Mouse (Mus musculus): ENCODE results near the gene Skap2. TPM values are rescaled to one million over a fixed set of nuclear protein-coding genes. Genes with fewer than 3 reads are reported as not detected.

Skap2 gene
- polyA plus RNA-seq, 1 experiment from 2014 or later = 15.3 TPM

GRCm38 (mm10) chr6:51810906-51811305, 201.4 kb downstream of the Skap2 start:
- H3K4me3 ChIP-seq (ENCODE audit: low read depth, low read length) = no peak overlapping the region
- no peaks in the 10 kb centered on the region for H3K9me3 ChIP-seq (ENCODE audit: control insufficient read depth, low read length)
- H3K9ac ChIP-seq (ENCODE audit: low read length) = no peak overlapping the region
- DNase-seq (ENCODE audit: low spot score) (no peak), ATAC-seq (ENCODE audit: insufficient number of reproducible peaks, low FRiP score, low TSS enrichment, low read depth) (no peak)
- no peak overlapping the region for H3K4me2 ChIP-seq (ENCODE audit: low read depth, severe bottlenecking)
- peaks cover 17% of the 10 kb centered on the region for H3K4me1 ChIP-seq (ENCODE audit: control insufficient read depth, insufficient read depth, low read length)
- H3K27me3 ChIP-seq (ENCODE audit: control insufficient read depth, insufficient read depth, low read length) = no peaks in the 10 kb centered on the region
- H3K36me3 ChIP-seq (ENCODE audit: control insufficient read depth, insufficient read depth, low read length) = no peaks in the 10 kb centered on the region
- 95% methylated on average over 4 of the region's 4 CpGs for WGBS
- no peak overlapping the region for H3K27ac ChIP-seq (replicated peaks; ENCODE audit: low read depth, low read length)

DNA sequence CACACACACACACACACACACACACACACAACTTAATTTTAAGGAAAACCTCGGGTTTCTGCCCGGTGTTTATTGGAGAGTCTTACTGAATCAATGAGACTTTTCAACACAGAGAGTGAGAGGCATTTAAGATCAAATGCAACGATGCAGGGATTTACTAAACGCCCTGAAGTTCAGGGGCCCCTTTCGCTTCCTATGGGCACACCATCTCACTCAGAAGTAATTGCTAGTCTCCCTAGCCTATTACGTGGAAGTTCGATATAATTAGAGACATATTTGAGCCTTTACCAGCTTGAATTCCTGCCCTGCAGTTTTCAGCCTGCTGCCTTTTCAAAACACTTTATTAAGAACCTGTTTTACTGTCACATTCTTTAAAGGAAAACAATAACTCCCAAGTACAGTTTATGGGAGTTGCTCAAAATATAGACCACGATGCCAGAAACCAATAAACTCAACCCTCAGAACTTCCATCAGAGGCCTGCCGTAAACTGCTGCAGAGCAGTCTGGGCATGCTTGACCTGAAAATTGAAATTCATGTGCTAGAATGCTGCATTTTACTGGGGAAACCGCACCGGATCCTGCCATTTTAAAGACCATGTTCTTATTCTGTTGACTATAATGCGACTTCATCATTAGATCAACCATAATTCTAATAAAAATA, 203.1 kb downstream of the Skap2 start:
- ATAC-seq (ENCODE audit: insufficient number of reproducible peaks, low FRiP score, low TSS enrichment, low read depth) (no peak), DNase-seq (ENCODE audit: low spot score) (peak; percentile 45)
- 24% methylated on average over 12 of the region's 12 CpGs for WGBS
- no peaks in the 10 kb centered on the region for H3K36me3 ChIP-seq (ENCODE audit: control insufficient read depth, insufficient read depth, low read length)
- H3K9ac ChIP-seq (ENCODE audit: low read length) = no peak overlapping the region
- H3K4me3 ChIP-seq (ENCODE audit: low read depth, low read length) = no peak overlapping the region
- peak overlapping the region; percentile 62; the same call in 1 of the 2 replicates for H3K27ac ChIP-seq (replicated peaks; ENCODE audit: low read depth, low read length)
- no peaks in the 10 kb centered on the region for H3K27me3 ChIP-seq (ENCODE audit: control insufficient read depth, insufficient read depth, low read length)
- H3K4me2 ChIP-seq (ENCODE audit: low read depth, severe bottlenecking) = no peak overlapping the region
- no peaks in the 10 kb centered on the region for H3K9me3 ChIP-seq (ENCODE audit: control insufficient read depth, low read length)
- H3K4me1 ChIP-seq (ENCODE audit: control insufficient read depth, insufficient read depth, low read length) = peaks cover 19% of the 10 kb centered on the region

DNA sequence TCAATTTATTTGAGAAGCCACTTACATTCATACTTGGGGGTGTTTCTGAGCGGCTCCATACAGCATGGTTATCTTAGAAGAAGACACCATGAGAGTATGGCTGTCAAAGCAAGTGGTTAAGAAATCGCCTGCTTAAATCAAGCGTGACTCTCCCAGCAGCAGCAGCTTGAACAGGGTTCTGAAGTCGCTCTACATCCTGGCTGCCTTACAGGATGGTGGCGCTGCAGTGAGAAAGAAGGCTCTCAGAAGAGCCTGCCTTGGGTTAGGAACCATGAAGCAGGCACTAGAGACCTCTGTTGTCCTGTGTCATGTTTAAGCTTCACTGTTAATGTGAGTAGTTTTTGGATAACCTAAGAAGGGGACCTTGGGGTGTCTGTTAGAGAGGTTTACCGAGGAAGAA, 204.3 kb downstream of the Skap2 start:
- H3K9me3 ChIP-seq (ENCODE audit: control insufficient read depth, low read length) = no peaks in the 10 kb centered on the region
- no peaks in the 10 kb centered on the region for H3K27me3 ChIP-seq (ENCODE audit: control insufficient read depth, insufficient read depth, low read length)
- no peak overlapping the region for H3K4me3 ChIP-seq (ENCODE audit: low read depth, low read length)
- DNase-seq (ENCODE audit: low spot score) (no peak), ATAC-seq (ENCODE audit: insufficient number of reproducible peaks, low FRiP score, low TSS enrichment, low read depth) (no peak)
- no peak overlapping the region for H3K9ac ChIP-seq (ENCODE audit: low read length)
- WGBS = 69% methylated on average over 6 of the region's 6 CpGs
- H3K27ac ChIP-seq (replicated peaks; ENCODE audit: low read depth, low read length) = 0 out of 2 replicates have a peak overlapping the region, but pooled peaks have one; percentile 47
- H3K36me3 ChIP-seq (ENCODE audit: control insufficient read depth, insufficient read depth, low read length) = no peaks in the 10 kb centered on the region
- H3K4me2 ChIP-seq (ENCODE audit: low read depth, severe bottlenecking) = no peak overlapping the region
- peaks cover 19% of the 10 kb centered on the region for H3K4me1 ChIP-seq (ENCODE audit: control insufficient read depth, insufficient read depth, low read length)

Other genes with a start within 250 kb of the Skap2 start
- gene Hoxa1, start 145.8 kb upstream of the Skap2 start, polyA plus RNA-seq (2014; fragmentation: Nextera tagmentation; extraction: Ambion mirVana) = 0.99 and 1.1 TPM in 2 replicates
- gene Hoxa2, start 152.3 kb upstream of the Skap2 start, polyA plus RNA-seq (2014; fragmentation: Nextera tagmentation; extraction: Ambion mirVana) = 2.8 and 3.0 TPM in 2 replicates
- gene 5730596B20Rik, start 164.9 kb upstream of the Skap2 start, polyA plus RNA-seq (2014; fragmentation: Nextera tagmentation; extraction: Ambion mirVana) = 0.99 and 1.4 TPM in 2 replicates
- gene Hoxa4, start 179.2 kb upstream of the Skap2 start, polyA plus RNA-seq (2014; fragmentation: Nextera tagmentation; extraction: Ambion mirVana) = 1.0 and 1.3 TPM in 2 replicates
- 11.0 and 11.3 TPM in 2 replicates for gene Hoxa5, start 192.0 kb upstream of the Skap2 start, polyA plus RNA-seq (2014; fragmentation: Nextera tagmentation; extraction: Ambion mirVana)
- gene Hoxa6, start 196.2 kb upstream of the Skap2 start, polyA plus RNA-seq (2014; fragmentation: Nextera tagmentation; extraction: Ambion mirVana) = 3.5 and 4.6 TPM in 2 replicates
- gene Hoxa3, start 200.8 kb upstream of the Skap2 start, polyA plus RNA-seq (2014; fragmentation: Nextera tagmentation; extraction: Ambion mirVana) = 5.6 and 6.2 TPM in 2 replicates
- gene Gm28308, start 200.8 kb upstream of the Skap2 start, polyA plus RNA-seq (2014; fragmentation: Nextera tagmentation; extraction: Ambion mirVana) = 1.1 and 1.3 TPM in 2 replicates
- 14.7 and 16.2 TPM in 2 replicates for gene Hoxa7, start 209.3 kb upstream of the Skap2 start, polyA plus RNA-seq (2014; fragmentation: Nextera tagmentation; extraction: Ambion mirVana)
- gene Hoxa9, start 218.5 kb upstream of the Skap2 start, polyA plus RNA-seq (2014; fragmentation: Nextera tagmentation; extraction: Ambion mirVana) = 86.7 and 90.5 TPM in 2 replicates
- gene Hoxa10, start 228.3 kb upstream of the Skap2 start, polyA plus RNA-seq (2014; fragmentation: Nextera tagmentation; extraction: Ambion mirVana) = 274 and 278 TPM in 2 replicates
- 66.3 and 78.0 TPM in 2 replicates for gene Hoxa11, start 233.3 kb upstream of the Skap2 start, polyA plus RNA-seq (2014; fragmentation: Nextera tagmentation; extraction: Ambion mirVana)
- gene Hoxa13, start 248.3 kb upstream of the Skap2 start, polyA plus RNA-seq (2014; fragmentation: Nextera tagmentation; extraction: Ambion mirVana) = 25.1 and 29.7 TPM in 2 replicates